Mouse (Mus musculus) liver, embryonic 11.5 days (tissue): ENCODE data around the gene Sptbn4. TPM values are rescaled to one million over a fixed set of nuclear protein-coding genes. Genes with fewer than 3 reads are reported as not detected.

Source experiments
- ATAC-seq: fragments of 200-750 bp; cut with Nextera tagmentation; replicated peaks from 2 replicates; pipeline ENCODE4 v1.8.0; 2017; ENCODE audit warnings: moderate number of reproducible peaks, mild to moderate bottlenecking, moderate TSS enrichment, moderate library complexity; ENCODE audit not compliant: low FRiP score
- DNase-seq: peaks from one replicate; pipeline ENCODE4 v3.0.0-alpha.2; 2017; ENCODE audit warnings: low spot score
- H3K27ac ChIP-seq: fragments of 300-500 bp; sonication (generic); 2 replicates; pipeline ENCODE4 v1.5.1; 2014; ENCODE audit warnings: mild to moderate bottlenecking, low read depth, low read length, control low read depth
- H3K27me3 ChIP-seq: fragments of 300-500 bp; sonication (generic); replicated peaks from 2 replicates; pipeline ENCODE4 v1.6.1; 2014; ENCODE audit warnings: low read length, mixed read lengths; ENCODE audit not compliant: control insufficient read depth, insufficient read depth
- H3K36me3 ChIP-seq: fragments of 300-500 bp; sonication (generic); 2 replicates; pipeline ENCODE4 v1.6.1; 2014; ENCODE audit warnings: mild to moderate bottlenecking, low read length, moderate library complexity, mixed read lengths; ENCODE audit not compliant: control insufficient read depth, insufficient read depth
- H3K4me1 ChIP-seq: fragments of 300-500 bp; sonication (generic); replicated peaks from 2 replicates; pipeline ENCODE4 v1.6.1; 2014; ENCODE audit warnings: low read length, mixed read lengths; ENCODE audit not compliant: control insufficient read depth, insufficient read depth
- H3K4me2 ChIP-seq: fragments of 300-500 bp; sonication (generic); 2 replicates; pipeline ENCODE4 v1.6.1; 2014; ENCODE audit warnings: mild to moderate bottlenecking, control low read depth, moderate library complexity
- H3K4me3 ChIP-seq: fragments of 300-500 bp; sonication (generic); 2 replicates; pipeline ENCODE4 v1.5.1; 2014; ENCODE audit warnings: low read depth, low read length, control low read depth
- H3K9ac ChIP-seq: fragments of 300-500 bp; sonication (generic); 2 replicates; pipeline ENCODE4 v1.6.1; 2014; ENCODE audit warnings: low read depth, low read length, control low read depth
- H3K9me3 ChIP-seq: fragments of 300-500 bp; sonication (generic); 2 replicates; pipeline ENCODE4 v1.6.1; 2016; ENCODE audit warnings: low read length, inconsistent platforms, mixed read lengths; ENCODE audit not compliant: control insufficient read depth
- WGBS: fragments of 180-500 bp; shearing (Covaris S2); extraction: QIAGEN DNeasy Blood & Tissue Kit; methylation state at CpG from one replicate; pipeline ENCODE4 v1.1.7; 2014; 5-methylcytosine and 5-hydroxymethylcytosine counted together
- polyA plus RNA-seq: library from polyadenylated mRNA; unstranded; fragments of >200 nt; fragmentation: Nextera tagmentation; extraction: Ambion mirVana; gene quantifications from 2 replicates; pipeline ENCODE4 v1.2.1, GENCODE M21; 2014

Sptbn4 gene
- polyA plus RNA-seq, 1 experiment from 2014 or later: 0.19 TPM

DNA sequence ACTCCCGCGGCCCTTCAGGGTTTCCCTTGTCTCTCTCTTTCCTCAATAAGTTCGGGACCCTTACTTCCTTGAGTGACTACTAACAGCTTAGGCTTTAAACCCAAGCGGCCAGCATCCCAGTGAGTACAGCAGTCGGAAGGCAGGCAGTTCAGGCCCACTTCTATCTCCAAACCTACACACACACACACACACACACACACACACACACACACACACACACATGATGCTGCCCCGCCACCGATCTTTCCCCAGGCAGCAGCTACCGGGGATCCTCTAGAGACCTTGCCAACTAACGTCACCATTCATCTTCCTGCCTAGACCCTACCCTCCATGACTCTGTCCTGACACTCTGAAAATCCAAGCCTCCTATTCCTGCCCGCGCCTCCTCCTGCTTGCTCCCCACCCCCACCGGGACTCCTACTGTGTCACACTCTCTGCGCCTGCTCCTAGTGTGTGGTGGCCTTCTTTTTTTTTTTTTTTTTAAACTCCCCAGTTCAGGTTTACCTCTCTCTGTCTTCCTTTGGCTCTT, 40.3 kb upstream of the Sptbn4 start:
- WGBS: under 1% methylated on average over 13 of the region's 13 CpGs
- Histone ChIP-seq H3K36me3 (peaks cover 8% of the 10 kb centered on the region; the same call in 1 of the 2 replicates), H3K9me3 (no peaks in the 10 kb centered on the region), H3K9ac (peak overlapping the region; percentile 86), H3K4me3 (peak overlapping the region; percentile 84), H3K4me2 (peak overlapping the region; percentile 94), H3K4me1 (peaks cover 40% of the 10 kb centered on the region), H3K27me3 (no peaks in the 10 kb centered on the region), H3K27ac (peak overlapping the region; percentile 97)
- no peak for DNase-seq
- no peak for ATAC-seq

GRCm38 (mm10) chr7:27486770-27487697, 39.5 kb upstream of the Sptbn4 start, which contains the start of gene Sertad1:
Gene Sertad1 (plus strand): TSS chr7:27486910.
- WGBS: under 1% methylated on average over 77 of the region's 80 CpGs

GRCm38 (mm10) chr7:27486102-27486769, 38.8 kb upstream of the Sptbn4 start:
- Histone ChIP-seq H3K4me3 (peak overlapping the region; percentile 84), H3K4me1 (peaks cover 41% of the 10 kb centered on the region), H3K9me3 (no peaks in the 10 kb centered on the region), H3K9ac (peak overlapping the region; percentile 86), H3K27me3 (no peaks in the 10 kb centered on the region), H3K36me3 (peaks cover 8% of the 10 kb centered on the region; the same call in 1 of the 2 replicates), H3K4me2 (peak overlapping the region; percentile 94), H3K27ac (peak overlapping the region; percentile 97)
- whole genome bisulfite sequencing: 3% methylated on average over 13 of the region's 13 CpGs
- no peak for DNase-seq
- no peak for ATAC-seq

More at GRCm38 (mm10) chr7:27486770-27487697, 39.5 kb upstream of the Sptbn4 start, which contains the start of gene Sertad1:
- no peaks in the 10 kb centered on the region for H3K9me3 ChIP-seq
- peaks cover 8% of the 10 kb centered on the region; the same call in 1 of the 2 replicates for H3K36me3 ChIP-seq
- peaks cover 46% of the 10 kb centered on the region for H3K4me1 ChIP-seq
- H3K27ac ChIP-seq: peak within 1 kb of the TSS; percentile 97
- peak within 1 kb of the TSS; percentile 94 for H3K4me2 ChIP-seq
- DNase-seq (peak; percentile 100), ATAC-seq (peak; percentile 85)
- no peaks in the 10 kb centered on the region for H3K27me3 ChIP-seq
- H3K9ac ChIP-seq: peak within 1 kb of the TSS; percentile 86
- H3K4me3 ChIP-seq: peak within 1 kb of the TSS; percentile 84

GRCm38 (mm10) chr7:27483860-27484259, 36.4 kb upstream of the Sptbn4 start:
- H3K4me2 ChIP-seq: no peak overlapping the region
- peaks cover 34% of the 10 kb centered on the region for H3K4me1 ChIP-seq
- ATAC-seq (no peak), DNase-seq (no peak)
- WGBS: 82% methylated on average over 4 of the region's 4 CpGs
- no peaks in the 10 kb centered on the region for H3K36me3 ChIP-seq
- H3K9ac ChIP-seq: no peak overlapping the region
- no peak overlapping the region for H3K4me3 ChIP-seq
- no peaks in the 10 kb centered on the region for H3K27me3 ChIP-seq
- no peak overlapping the region for H3K27ac ChIP-seq
- no peaks in the 10 kb centered on the region for H3K9me3 ChIP-seq

DNA sequence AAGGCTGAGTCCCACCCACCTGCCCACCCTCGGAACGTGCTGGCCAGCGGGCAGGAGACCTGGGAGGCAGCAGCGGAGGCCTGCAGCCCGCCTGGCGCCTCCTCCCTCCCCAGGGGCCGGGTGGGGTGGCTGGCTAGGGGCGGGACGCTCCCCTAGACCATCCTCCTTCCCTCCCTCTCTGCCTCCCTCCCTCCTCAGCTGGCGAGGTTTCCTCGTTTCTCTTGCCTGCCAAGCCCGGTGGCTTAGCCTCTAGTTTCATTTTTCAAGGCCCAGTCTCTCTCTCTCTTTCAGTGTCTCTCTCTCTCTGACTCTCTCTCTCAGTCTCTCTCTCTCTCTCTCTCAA, 34.1 kb upstream of the Sptbn4 start:
- WGBS: 0% methylated on average over 12 of the region's 12 CpGs
- Histone ChIP-seq H3K9ac (peak overlapping the region; percentile 55), H3K4me3 (peak overlapping the region; percentile 26), H3K4me2 (peak overlapping the region; percentile 77), H3K27ac (peak overlapping the region; percentile 89), H3K27me3 (no peaks in the 10 kb centered on the region), H3K36me3 (peaks cover 6% of the 10 kb centered on the region), H3K4me1 (peaks cover 33% of the 10 kb centered on the region), H3K9me3 (no peaks in the 10 kb centered on the region)
- DNase-seq: no peak
- ATAC-seq: peak; percentile 95

- ATAC-seq (no peak), DNase-seq (peak; percentile 91)
- H3K9me3 ChIP-seq: no peaks in the 10 kb centered on the region
- peak overlapping the region; percentile 26 for H3K4me3 ChIP-seq
- H3K4me2 ChIP-seq: peak overlapping the region; percentile 77
- peak overlapping the region; percentile 55 for H3K9ac ChIP-seq
- 15% methylated on average over 11 of the region's 11 CpGs for WGBS
- H3K27ac ChIP-seq: peak overlapping the region; percentile 89
- no peaks in the 10 kb centered on the region for H3K27me3 ChIP-seq
- peaks cover 35% of the 10 kb centered on the region for H3K4me1 ChIP-seq
- peaks cover 11% of the 10 kb centered on the region for H3K36me3 ChIP-seq
Observed at GRCm38 (mm10) chr7:27480927-27481626, 33.6 kb upstream of the Sptbn4 start.

GRCm38 (mm10) chr7:27480506-27480905, 33.0 kb upstream of the Sptbn4 start:
- Histone ChIP-seq H3K4me3 (peak overlapping the region; percentile 26), H3K9me3 (no peaks in the 10 kb centered on the region), H3K4me2 (peak overlapping the region; percentile 77), H3K27me3 (no peaks in the 10 kb centered on the region), H3K9ac (peak overlapping the region; percentile 55), H3K4me1 (peaks cover 37% of the 10 kb centered on the region), H3K36me3 (peaks cover 13% of the 10 kb centered on the region), H3K27ac (peak overlapping the region; percentile 89)
- WGBS: 70% methylated on average over 3 of the region's 3 CpGs
- DNase-seq (no peak), ATAC-seq (no peak)

- Histone ChIP-seq H3K27ac (peak overlapping the region; percentile 89; the same call in 1 of the 2 replicates), H3K36me3 (peaks cover 13% of the 10 kb centered on the region), H3K9ac (no peak overlapping the region), H3K4me2 (peak overlapping the region; percentile 43), H3K9me3 (no peaks in the 10 kb centered on the region), H3K4me3 (no peak overlapping the region; the same call in 1 of the 2 replicates), H3K27me3 (no peaks in the 10 kb centered on the region), H3K4me1 (peaks cover 42% of the 10 kb centered on the region)
- DNase-seq (no peak), ATAC-seq (no peak)
- 83% methylated on average over 1 of the region's 1 CpGs for WGBS
Observed at GRCm38 (mm10) chr7:27479750-27480149, 32.3 kb upstream of the Sptbn4 start.
